Mouse (Mus musculus) adrenal gland (tissue): ENCODE data around the gene Olfr1261.

Experiments used
- intact Hi-C: fragments of 180-260 bp; cut with DNase I; formaldehyde crosslinking; loops from one replicate; pipeline ENCODE4 v1.15.1; 2025
- long read RNA-seq, 2 experiments: library from polyadenylated mRNA; unstranded; transcript quantifications; one replicate each; pipeline ENCODE4 v2.0.0; 2020; ENCODE audit warnings: borderline replicate concordance in 1 of 2; ENCODE audit not compliant: insufficient replicate concordance in 1 of 2

The Olfr1261 gene
- long read RNA-seq, experiment 1 = 0 reads
- long read RNA-seq, experiment 2 = 0 reads

- intact Hi-C loops = no loop called here
These were observed at the start of gene Olfr1261 for GRCm38 (mm10) chr2:89990921-89991320. Olfr1261 (plus strand) TSS chr2:89991221.

DNA sequence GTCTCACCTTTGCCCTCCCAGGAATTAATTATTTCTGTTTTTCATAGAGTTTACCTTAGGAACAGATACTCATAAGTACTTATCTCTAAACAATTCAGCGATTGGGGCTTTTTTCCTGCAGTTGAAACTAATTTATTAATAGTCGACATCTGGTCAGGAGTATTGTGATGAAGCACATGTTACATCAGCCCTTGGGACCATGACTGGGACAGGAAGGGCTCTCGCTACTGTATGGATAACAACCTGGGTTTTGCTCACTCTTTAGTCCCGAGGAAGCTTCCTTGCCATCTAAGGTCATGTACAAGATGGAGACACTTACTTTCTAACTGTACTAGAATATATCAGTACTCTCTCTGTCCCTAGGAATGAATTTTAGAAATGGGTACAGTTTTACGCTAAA lies 42.5 kb upstream of the Olfr1261 start, which contains the start of gene Olfr1259:
Olfr1259 (minus strand) TSS at position 101 of the 400 bp plus-strand sequence.
- intact Hi-C loops = no loop called here

DNA sequence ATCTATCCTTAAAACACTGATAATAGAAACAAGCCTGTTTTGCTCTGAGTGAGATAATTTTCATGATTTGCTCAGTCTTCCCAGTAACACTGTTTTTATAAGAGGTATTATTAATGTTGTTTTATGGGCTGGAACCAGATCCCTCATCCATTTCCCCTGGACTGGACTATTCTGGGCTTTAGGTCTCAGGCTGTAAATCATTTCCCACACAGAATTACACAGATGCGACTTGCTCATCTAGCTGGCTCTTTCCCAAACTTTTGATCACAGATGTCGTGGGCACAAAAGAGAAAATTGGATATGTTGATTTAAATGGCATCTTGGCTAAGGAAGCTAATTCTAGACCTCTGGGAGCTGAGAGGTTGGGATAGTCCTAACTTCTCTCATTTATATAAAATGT lies 16.8 kb upstream of the Olfr1261 start, which contains the start of gene Olfr1260:
Olfr1260 (plus strand) TSS at position 157 of the 400 bp plus-strand sequence.
- intact Hi-C loops = no loop called here

DNA sequence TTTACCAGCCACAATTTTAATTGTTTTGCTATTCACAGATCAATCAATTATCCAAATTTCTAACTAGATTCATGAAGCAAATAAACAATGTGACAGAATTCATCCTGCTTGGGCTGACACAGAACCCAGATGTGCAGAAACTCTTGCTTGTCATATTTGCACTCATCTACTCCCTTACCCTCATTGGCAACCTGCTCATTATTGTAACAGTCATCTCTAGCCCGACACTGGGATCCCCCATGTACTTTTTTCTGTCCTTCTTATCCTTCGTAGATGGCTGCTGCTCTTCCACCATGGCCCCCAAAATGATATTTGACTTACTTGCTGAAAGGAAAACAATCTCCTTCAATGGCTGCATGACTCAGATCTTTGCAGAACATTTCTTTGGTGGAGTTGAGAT lies 13.3 kb upstream of the Olfr1261 start:
- intact Hi-C loops = no loop called here

- intact Hi-C loops = no loop called here
These were observed 8.8 kb downstream of the Olfr1261 start, which contains the start of gene Olfr1262 for GRCm38 (mm10) chr2:89999845-90000244. Olfr1262 (plus strand) TSS chr2:90000145.

- intact Hi-C loops = no loop called here
These were observed 20.8 kb downstream of the Olfr1261 start, which contains the start of gene Olfr1263 for GRCm38 (mm10) chr2:90011831-90012230. Olfr1263 (plus strand) TSS chr2:90012131.

GRCm38 (mm10) chr2:90025477-90025876 lies 34.5 kb downstream of the Olfr1261 start, which contains the start of gene Olfr1264:
Olfr1264 (minus strand) TSS chr2:90025577.
- intact Hi-C loops = no loop called here

GRCm38 (mm10) chr2:90035037-90035436 lies 44.0 kb downstream of the Olfr1261 start, which contains the start of gene Olfr1265:
Olfr1265 (plus strand) TSS chr2:90035337.
- intact Hi-C loops = no loop called here
